Mouse (Mus musculus): ENCODE measurements around the gene Hsd17b14. TPM values are rescaled to one million over a fixed set of nuclear protein-coding genes. Genes with fewer than 3 reads are reported as not detected.

Hsd17b14 gene
- polyA plus RNA-seq, 1 experiment from 2014 or later, result 0.83 TPM

DNA sequence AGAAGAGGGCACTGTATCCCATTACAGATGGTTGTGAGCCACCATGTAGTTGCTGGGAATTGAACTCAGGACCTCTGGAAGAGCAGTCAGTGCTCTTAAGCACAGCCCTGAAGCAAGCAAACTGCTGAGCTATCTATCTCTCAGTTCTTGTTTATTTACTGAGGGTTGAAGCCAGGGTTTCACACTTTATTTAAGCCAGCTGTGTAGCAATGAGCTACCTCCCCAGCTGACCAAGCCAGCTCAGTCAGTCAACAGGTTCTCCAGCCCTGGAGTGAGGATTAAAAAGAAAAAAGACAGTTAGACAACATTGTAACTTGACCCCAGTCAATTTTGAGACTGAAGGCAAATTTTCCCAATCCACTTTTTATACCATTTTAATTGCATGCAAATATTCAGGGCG is 19.0 kb upstream of the Hsd17b14 start:
- Histone ChIP-seq H3K4me1 (peaks cover 8% of the 10 kb centered on the region), H3K36me3 (no peaks in the 10 kb centered on the region), H3K9me3 (no peaks in the 10 kb centered on the region), H3K9ac (no peak overlapping the region), H3K27ac (no peak overlapping the region), H3K4me3 (no peak overlapping the region), H3K4me2 (no peak overlapping the region), H3K27me3 (peaks cover 4% of the 10 kb centered on the region)
- ATAC-seq (ENCODE audit: insufficient number of reproducible peaks, insufficient read depth, low FRiP score, low TSS enrichment, low read depth), result no peak
- 51% methylated on average over 1 of the region's 1 CpGs for WGBS

DNA sequence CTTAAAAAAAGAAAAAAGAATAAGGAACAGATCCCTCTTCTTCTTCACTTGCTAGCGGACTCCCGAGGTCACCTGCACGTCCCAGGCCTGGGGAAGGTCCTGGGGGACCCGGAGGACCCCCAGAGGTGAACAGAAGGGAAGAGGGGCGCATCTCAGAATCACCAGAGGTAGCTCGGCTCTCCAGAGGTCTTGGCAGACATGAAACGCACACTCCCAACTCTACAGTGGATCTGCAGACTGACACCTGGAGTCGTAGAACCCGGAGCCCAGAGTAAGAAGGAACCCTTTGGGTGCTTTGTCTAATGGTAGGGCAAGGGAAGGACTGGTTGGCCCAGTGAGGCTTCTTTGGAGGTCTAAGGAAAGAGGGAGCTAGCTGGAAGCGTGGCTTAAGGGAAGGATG is 17.1 kb upstream of the Hsd17b14 start:
- Histone ChIP-seq H3K9ac (no peak overlapping the region; the same call in 1 of the 2 replicates), H3K4me3 (peak overlapping the region; percentile 50), H3K4me2 (peak overlapping the region; percentile 82), H3K9me3 (no peaks in the 10 kb centered on the region), H3K36me3 (no peaks in the 10 kb centered on the region), H3K27ac (no peak overlapping the region), H3K4me1 (peaks cover 8% of the 10 kb centered on the region), H3K27me3 (peaks cover 4% of the 10 kb centered on the region)
- ATAC-seq (ENCODE audit: insufficient number of reproducible peaks, insufficient read depth, low FRiP score, low TSS enrichment, low read depth), result no peak
- 83% methylated on average over 10 of the region's 10 CpGs for WGBS

DNA sequence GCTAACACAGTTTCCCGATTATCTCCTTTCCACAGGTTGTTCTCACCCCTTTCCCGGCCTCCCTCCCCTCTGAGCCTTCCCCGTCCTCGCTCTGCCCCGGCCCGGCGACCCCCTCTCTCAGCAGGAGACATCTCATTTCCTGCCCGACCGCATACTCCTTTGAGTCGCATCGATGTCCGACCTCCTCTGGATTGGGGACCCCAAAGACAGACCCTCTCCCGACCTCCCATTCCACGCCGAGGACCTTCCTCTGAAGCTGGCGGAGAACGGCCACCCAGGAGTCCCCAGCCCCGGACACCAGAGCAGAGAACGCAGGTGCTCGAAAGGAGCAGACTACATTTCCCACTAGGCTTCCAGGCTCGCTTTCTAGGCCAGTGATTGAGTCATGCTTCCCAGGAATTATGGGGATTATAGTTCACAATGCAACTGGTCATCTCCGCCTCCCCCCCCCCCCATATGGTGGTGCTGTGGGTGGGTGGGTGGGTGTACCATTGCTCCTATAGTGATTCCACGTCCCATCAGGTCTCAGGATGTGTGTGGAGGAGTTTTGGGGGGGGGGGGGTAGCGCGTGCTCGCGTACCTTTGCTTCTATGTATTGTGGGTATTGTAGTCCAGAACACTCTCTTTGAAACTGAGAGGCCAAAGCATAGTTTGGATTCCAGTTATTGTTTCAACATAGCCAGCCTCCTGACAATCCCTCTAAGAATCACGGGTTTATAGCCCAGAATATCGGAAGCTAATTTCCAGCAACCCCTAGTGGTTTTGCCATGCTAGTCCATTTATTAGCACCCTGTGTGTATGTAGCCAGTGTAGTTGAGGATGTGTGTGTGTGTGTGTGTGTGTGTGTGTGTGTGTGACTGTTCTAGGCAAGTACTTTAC is 16.3 kb upstream of the Hsd17b14 start:
- WGBS, result 3% methylated on average over 29 of the region's 29 CpGs
- Histone ChIP-seq H3K9ac (peak overlapping the region; percentile 67), H3K36me3 (no peaks in the 10 kb centered on the region), H3K4me3 (peak overlapping the region; percentile 50), H3K27me3 (peaks cover 4% of the 10 kb centered on the region), H3K27ac (no peak overlapping the region), H3K4me1 (peaks cover 8% of the 10 kb centered on the region), H3K4me2 (peak overlapping the region; percentile 82), H3K9me3 (no peaks in the 10 kb centered on the region)
- ATAC-seq (ENCODE audit: insufficient number of reproducible peaks, insufficient read depth, low FRiP score, low TSS enrichment, low read depth), result peak; percentile 67

DNA sequence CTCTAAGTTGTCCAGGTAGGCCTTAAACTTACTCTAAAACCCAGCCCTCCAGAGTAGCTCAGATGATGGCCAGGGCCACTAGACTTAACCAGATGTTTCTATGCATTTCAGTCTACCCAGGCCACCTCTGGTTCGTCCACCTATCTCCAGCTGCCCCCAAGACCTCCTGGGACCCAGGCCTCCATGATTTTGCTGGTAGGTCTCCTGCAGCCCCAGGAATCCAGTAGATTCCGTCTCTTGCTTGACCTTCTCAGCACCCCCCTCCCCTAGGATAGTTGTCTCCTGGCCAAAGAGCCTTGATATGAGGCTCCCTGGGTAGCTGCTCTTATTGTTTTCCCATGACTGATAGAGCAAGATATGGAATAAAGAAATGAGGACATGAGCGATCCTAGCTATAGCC is 15.6 kb upstream of the Hsd17b14 start:
- peaks cover 8% of the 10 kb centered on the region for H3K4me1 ChIP-seq
- 0 out of 2 replicates have a peak overlapping the region, but pooled peaks have one; percentile 67 for H3K9ac ChIP-seq
- H3K4me3 ChIP-seq, result no peak overlapping the region
- peaks cover 4% of the 10 kb centered on the region for H3K27me3 ChIP-seq
- H3K4me2 ChIP-seq, result peak overlapping the region; percentile 82; the same call in 1 of the 2 replicates
- ATAC-seq (ENCODE audit: insufficient number of reproducible peaks, insufficient read depth, low FRiP score, low TSS enrichment, low read depth), result no peak
- H3K27ac ChIP-seq, result no peak overlapping the region
- WGBS, result 83% methylated on average over 3 of the region's 3 CpGs
- H3K9me3 ChIP-seq, result no peaks in the 10 kb centered on the region
- no peaks in the 10 kb centered on the region for H3K36me3 ChIP-seq

DNA sequence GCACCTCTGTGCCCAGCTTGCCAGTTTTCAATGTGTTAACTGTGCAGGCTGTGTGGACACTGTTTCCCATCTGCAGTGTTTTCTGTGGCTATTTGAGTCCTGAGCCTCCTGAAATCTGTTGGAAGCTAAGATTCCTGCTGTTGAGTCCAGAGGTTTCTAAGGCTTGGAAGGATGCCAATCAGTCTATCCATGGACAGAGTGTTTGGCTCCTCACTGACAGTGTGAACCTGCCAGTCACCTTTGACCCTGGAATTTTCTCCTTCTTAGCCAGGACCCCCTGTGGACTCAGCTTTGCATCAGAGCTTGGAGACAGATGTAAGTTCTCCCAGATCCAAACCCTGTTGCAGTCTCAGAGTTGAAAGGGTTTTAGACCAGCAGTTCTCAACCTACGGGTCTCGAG is 14.5 kb upstream of the Hsd17b14 start:
- no peak overlapping the region for H3K27ac ChIP-seq
- H3K4me3 ChIP-seq, result no peak overlapping the region
- H3K9ac ChIP-seq, result no peak overlapping the region
- WGBS, result 65% methylated on average over 2 of the region's 2 CpGs
- H3K9me3 ChIP-seq, result no peaks in the 10 kb centered on the region
- H3K4me2 ChIP-seq, result no peak overlapping the region
- H3K4me1 ChIP-seq, result peaks cover 8% of the 10 kb centered on the region
- peaks cover 4% of the 10 kb centered on the region for H3K27me3 ChIP-seq
- no peak for ATAC-seq (ENCODE audit: insufficient number of reproducible peaks, insufficient read depth, low FRiP score, low TSS enrichment, low read depth)
- H3K36me3 ChIP-seq, result no peaks in the 10 kb centered on the region

DNA sequence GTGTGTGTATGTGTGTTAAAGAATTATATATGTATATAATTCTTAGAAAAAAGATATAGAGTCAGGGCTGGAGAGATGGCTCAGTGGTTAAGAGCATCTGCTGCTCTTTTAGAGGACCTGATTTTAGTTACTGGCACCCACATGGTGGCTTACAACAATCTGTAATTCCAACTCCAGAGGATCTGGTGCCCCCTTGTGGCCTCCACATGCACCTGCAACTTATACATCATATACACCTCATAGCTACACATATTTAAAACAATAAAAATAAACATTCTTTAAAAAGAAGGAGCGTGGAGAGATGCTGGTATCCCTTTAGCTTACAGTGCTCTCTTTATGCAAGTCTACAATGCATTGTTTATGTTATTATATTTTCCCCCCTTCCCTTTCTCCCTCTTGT is 10.2 kb upstream of the Hsd17b14 start:
- H3K4me3 ChIP-seq, result no peak overlapping the region
- H3K4me2 ChIP-seq, result no peak overlapping the region
- no peaks in the 10 kb centered on the region for H3K27me3 ChIP-seq
- ATAC-seq (ENCODE audit: insufficient number of reproducible peaks, insufficient read depth, low FRiP score, low TSS enrichment, low read depth), result no peak
- no peaks in the 10 kb centered on the region for H3K4me1 ChIP-seq
- no peak overlapping the region for H3K27ac ChIP-seq
- H3K9ac ChIP-seq, result no peak overlapping the region
- H3K36me3 ChIP-seq, result no peaks in the 10 kb centered on the region
- no peaks in the 10 kb centered on the region for H3K9me3 ChIP-seq
- WGBS, result 83% methylated on average over 1 of the region's 1 CpGs

DNA sequence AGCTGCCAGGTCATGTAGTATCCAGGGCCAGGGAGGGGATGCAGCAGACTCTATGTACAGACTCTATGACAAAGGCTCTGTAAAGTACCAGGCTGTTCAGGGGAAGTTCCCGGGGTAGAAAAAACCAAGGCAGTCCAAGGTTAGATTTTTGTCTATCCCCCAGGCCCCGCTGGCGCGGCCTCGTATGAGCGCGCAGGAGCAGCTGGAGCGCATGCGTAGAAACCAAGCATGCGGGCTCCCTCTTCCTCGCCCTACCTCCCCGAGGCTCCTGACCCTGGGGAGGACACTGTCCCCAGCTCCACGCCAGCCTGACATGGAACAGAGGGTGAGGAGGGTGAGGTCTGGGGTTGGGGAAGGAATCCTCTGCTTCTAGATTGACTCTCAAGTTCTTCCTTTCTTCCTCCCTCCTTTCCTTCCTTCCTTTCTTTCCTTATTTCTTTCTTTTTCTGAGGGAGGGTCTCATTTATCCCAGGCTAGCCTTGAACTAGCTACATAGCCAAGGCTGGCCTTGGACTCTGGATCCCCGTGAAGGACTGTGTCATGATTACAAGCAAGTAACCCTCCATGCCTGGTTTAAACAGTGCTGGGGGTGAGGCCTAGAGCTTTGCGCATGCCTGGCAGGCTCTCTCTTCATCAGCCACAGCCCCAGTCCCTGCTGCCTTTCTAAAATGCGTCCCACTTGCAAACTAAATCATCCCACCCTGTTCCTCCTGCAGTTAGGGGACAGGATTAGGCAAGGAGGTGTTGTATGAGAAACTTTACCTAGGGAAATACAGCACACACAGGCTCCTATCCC is 4.9 kb upstream of the Hsd17b14 start:
- no peaks in the 10 kb centered on the region for H3K9me3 ChIP-seq
- ATAC-seq (ENCODE audit: insufficient number of reproducible peaks, insufficient read depth, low FRiP score, low TSS enrichment, low read depth), result no peak
- no peak overlapping the region for H3K4me3 ChIP-seq
- no peak overlapping the region for H3K27ac ChIP-seq
- no peaks in the 10 kb centered on the region for H3K36me3 ChIP-seq
- no peak overlapping the region for H3K9ac ChIP-seq
- no peaks in the 10 kb centered on the region for H3K27me3 ChIP-seq
- no peak overlapping the region for H3K4me2 ChIP-seq
- WGBS, result 85% methylated on average over 16 of the region's 16 CpGs
- H3K4me1 ChIP-seq, result 0 out of 2 replicates have a peak, but pooled peaks cover 5% of the 10 kb centered on the region

DNA sequence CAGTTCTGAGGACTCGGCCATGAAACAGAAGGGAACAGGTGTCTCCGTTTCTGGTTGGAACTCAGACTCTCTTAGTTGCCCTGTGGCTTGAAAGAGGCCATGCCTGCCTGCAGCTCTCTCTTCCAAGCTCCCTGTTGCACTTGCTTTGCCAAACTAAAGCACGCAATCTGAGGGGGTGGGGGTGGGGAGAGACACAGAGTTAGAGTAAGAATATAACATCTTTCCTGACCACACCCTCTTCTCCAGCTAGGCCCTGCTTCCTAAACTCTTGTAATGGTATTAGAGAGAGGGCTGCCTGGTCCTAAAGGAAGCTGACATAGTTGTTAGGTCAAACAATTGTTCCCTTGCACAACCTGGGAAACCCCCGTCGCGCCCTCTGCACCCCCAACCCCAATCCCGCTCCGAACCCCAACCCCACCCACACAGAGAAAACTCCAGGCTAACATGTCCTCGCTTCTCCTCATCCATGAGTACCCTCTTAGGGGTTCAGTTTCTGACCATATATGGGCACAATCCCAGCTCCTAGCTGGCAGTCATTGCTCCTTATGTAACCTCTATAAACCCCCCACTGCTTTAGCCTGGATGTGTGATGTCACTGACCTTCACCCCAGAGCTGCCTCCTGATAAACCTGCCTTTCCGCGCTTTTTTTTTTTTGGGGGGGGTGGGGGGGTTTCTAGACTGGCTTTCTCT is 3.7 kb upstream of the Hsd17b14 start:
- Histone ChIP-seq H3K9ac (no peak overlapping the region), H3K27me3 (no peaks in the 10 kb centered on the region), H3K36me3 (no peaks in the 10 kb centered on the region), H3K4me3 (no peak overlapping the region), H3K9me3 (no peaks in the 10 kb centered on the region), H3K27ac (no peak overlapping the region), H3K4me1 (0 out of 2 replicates have a peak, but pooled peaks cover 6% of the 10 kb centered on the region), H3K4me2 (no peak overlapping the region)
- ATAC-seq (ENCODE audit: insufficient number of reproducible peaks, insufficient read depth, low FRiP score, low TSS enrichment, low read depth), result no peak
- 79% methylated on average over 11 of the region's 11 CpGs for WGBS

DNA sequence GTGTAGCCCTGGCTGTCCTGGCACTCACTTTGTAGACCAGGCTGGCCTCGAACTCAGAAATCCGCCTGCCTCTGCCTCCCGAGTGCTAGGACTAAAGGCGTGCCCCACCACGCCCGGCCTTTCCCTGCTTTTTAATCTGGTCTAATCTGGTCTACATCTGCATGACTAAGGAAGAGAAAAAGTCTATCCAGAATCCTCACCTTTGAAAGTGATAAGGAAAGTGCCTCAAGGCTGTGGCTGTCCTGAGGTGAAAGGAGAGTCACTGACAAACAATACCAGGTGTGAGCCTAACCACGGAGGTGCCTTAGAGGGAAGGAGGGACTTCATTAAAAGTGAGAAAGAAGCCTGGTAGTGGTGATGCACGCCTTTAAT is 3.2 kb upstream of the Hsd17b14 start:
- H3K9me3 ChIP-seq, result no peaks in the 10 kb centered on the region
- 80% methylated on average over 8 of the region's 8 CpGs for WGBS
- H3K4me1 ChIP-seq, result 0 out of 2 replicates have a peak, but pooled peaks cover 9% of the 10 kb centered on the region
- no peak overlapping the region for H3K4me2 ChIP-seq
- no peaks in the 10 kb centered on the region for H3K27me3 ChIP-seq
- no peak overlapping the region for H3K27ac ChIP-seq
- no peak overlapping the region for H3K9ac ChIP-seq
- H3K36me3 ChIP-seq, result no peaks in the 10 kb centered on the region
- no peak overlapping the region for H3K4me3 ChIP-seq
- no peak for ATAC-seq (ENCODE audit: insufficient number of reproducible peaks, insufficient read depth, low FRiP score, low TSS enrichment, low read depth)

DNA sequence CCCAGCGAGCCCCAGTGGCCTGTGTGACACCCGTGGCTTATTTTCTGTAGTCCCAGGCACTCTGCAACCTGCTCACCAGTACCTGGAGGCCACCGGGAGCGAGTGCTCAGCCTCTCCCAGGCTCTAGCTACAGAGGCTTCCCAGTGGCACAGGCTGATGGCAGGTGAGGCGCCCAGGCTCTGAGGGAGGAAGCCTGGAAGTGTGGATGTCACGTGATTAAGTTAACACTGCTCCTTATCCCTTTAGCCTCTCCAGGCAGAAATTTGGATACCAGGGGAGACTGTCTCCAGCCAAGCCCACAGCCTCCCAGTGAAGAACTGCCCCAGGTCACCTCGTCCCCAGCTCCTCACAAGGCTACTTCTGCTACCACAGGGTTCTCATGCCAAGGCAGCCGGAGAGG is 1.2 kb upstream of the Hsd17b14 start:
- no peak for ATAC-seq (ENCODE audit: insufficient number of reproducible peaks, insufficient read depth, low FRiP score, low TSS enrichment, low read depth)
- 61% methylated on average over 8 of the region's 8 CpGs for WGBS

DNA sequence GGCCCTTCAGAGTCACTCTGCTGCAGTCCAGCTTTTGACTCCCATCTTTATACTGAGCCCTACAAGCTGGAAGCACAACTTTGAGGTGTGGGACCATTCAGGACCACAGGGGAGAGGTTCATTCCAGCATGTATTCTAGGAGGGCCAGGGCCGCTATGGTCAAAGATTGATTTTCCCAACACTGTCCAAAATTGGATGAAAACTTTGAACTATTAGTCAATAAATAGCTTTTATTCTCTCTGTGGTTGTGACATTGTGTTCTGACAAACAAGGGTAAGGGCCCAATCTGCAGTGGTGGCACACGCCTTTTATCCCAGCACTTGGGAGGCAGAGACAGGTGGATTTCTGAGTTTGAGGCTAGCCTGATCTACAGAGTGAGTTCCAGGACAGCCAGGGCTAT is 703 bp upstream of the Hsd17b14 start:
- no peak for ATAC-seq (ENCODE audit: insufficient number of reproducible peaks, insufficient read depth, low FRiP score, low TSS enrichment, low read depth)
- Histone ChIP-seq H3K9ac (no peak overlapping the region), H3K4me1 (0 out of 2 replicates have a peak, but pooled peaks cover 9% of the 10 kb centered on the region), H3K36me3 (no peaks in the 10 kb centered on the region), H3K9me3 (no peaks in the 10 kb centered on the region), H3K4me2 (no peak overlapping the region), H3K4me3 (no peak overlapping the region), H3K27me3 (no peaks in the 10 kb centered on the region), H3K27ac (no peak overlapping the region)
- WGBS, result 88% methylated on average over 2 of the region's 2 CpGs

More for the DNA sequence above, 1.2 kb upstream of the Hsd17b14 start:
- no peak overlapping the region for H3K27ac ChIP-seq
- H3K4me1 ChIP-seq, result 0 out of 2 replicates have a peak, but pooled peaks cover 9% of the 10 kb centered on the region
- no peaks in the 10 kb centered on the region for H3K27me3 ChIP-seq
- no peak overlapping the region for H3K4me2 ChIP-seq
- no peaks in the 10 kb centered on the region for H3K36me3 ChIP-seq
- no peaks in the 10 kb centered on the region for H3K9me3 ChIP-seq
- H3K4me3 ChIP-seq, result no peak overlapping the region
- H3K9ac ChIP-seq, result no peak overlapping the region
